Mouse (Mus musculus) limb, embryonic 14.5 days (tissue): Measurements from ENCODE around the gene Boll. TPM values are rescaled to one million over a fixed set of nuclear protein-coding genes. Genes with fewer than 3 reads are reported as not detected.
A peak's percentile ranks its signal among the peaks of the same experiment; 100 is the strongest.

Experiments used
- ATAC-seq: fragments of 200-750 bp; cut with Nextera tagmentation; 2 replicates; pipeline ENCODE4 v1.8.0; 2017; ENCODE audit warnings: low read depth, moderate number of reproducible peaks, moderate TSS enrichment; ENCODE audit not compliant: low FRiP score
- DNase-seq: peaks from one replicate; pipeline ENCODE4 v3.0.0-alpha.2; 2015; ENCODE audit warnings: low spot score
- H3K27ac ChIP-seq: fragments of 300-500 bp; sonication (generic); replicated peaks from 2 replicates; pipeline ENCODE4 v1.5.1; 2014; ENCODE audit warnings: low read depth, mild to moderate bottlenecking, low read length, moderate library complexity, mixed read lengths
- H3K27me3 ChIP-seq: fragments of 300-500 bp; sonication (generic); 2 replicates; pipeline ENCODE4 v1.6.1; 2014; ENCODE audit warnings: low read length, mixed read lengths; ENCODE audit not compliant: control insufficient read depth, insufficient read depth
- H3K36me3 ChIP-seq: fragments of 300-500 bp; sonication (generic); 2 replicates; pipeline ENCODE4 v1.6.1; 2014; ENCODE audit warnings: mild to moderate bottlenecking, low read length, moderate library complexity, mixed read lengths; ENCODE audit not compliant: control insufficient read depth, insufficient read depth
- H3K4me1 ChIP-seq: fragments of 300-500 bp; sonication (generic); 2 replicates; pipeline ENCODE4 v1.6.1; 2014; ENCODE audit warnings: antibody characterized with exemption, low read length, mixed read lengths; ENCODE audit not compliant: control insufficient read depth, insufficient read depth
- H3K4me2 ChIP-seq: fragments of 300-500 bp; sonication (generic); replicated peaks from 2 replicates; pipeline ENCODE4 v1.6.1; 2014; ENCODE audit warnings: low read depth, mild to moderate bottlenecking, low read length, moderate library complexity; ENCODE audit not compliant: severe bottlenecking
- H3K4me3 ChIP-seq: fragments of 300-500 bp; sonication (generic); replicated peaks from 2 replicates; pipeline ENCODE4 v1.5.1; 2014; ENCODE audit warnings: low read length
- H3K9ac ChIP-seq: fragments of 300-500 bp; sonication (generic); 2 replicates; pipeline ENCODE4 v1.6.1; 2014; ENCODE audit warnings: mild to moderate bottlenecking, low read depth, low read length, moderate library complexity; ENCODE audit not compliant: severe bottlenecking
- H3K9me3 ChIP-seq: fragments of 300-500 bp; sonication (generic); 2 replicates; pipeline ENCODE4 v1.6.1; 2016; ENCODE audit warnings: low read length; ENCODE audit not compliant: control insufficient read depth
- POLR2A ChIP-seq: fragments of 200-500 bp; IDR thresholded peaks from 2 replicates; pipeline ENCODE4 v1.8.0; 2012; ENCODE audit warnings: inconsistent platforms, mild to moderate bottlenecking, moderate library complexity, borderline replicate concordance; ENCODE audit not compliant: insufficient read depth, insufficient read length; ENCODE audit errors: extremely low read depth
- whole genome bisulfite sequencing: fragments of 180-500 bp; shearing (Covaris S2); extraction: QIAGEN DNeasy Blood & Tissue Kit; methylation state at CpG from one replicate; pipeline ENCODE4 v1.1.7; 2014; 5-methylcytosine and 5-hydroxymethylcytosine counted together
- polyA plus RNA-seq, 2 experiments: library from polyadenylated mRNA; depleted of rRNA in 1 of 2; stranded (reverse) in 1 of 2; unstranded in 1 of 2; fragments of >200 nt; fragmentation: Nextera tagmentation in 1 of 2; extraction: Ambion mirVana in 1 of 2; gene quantifications; 2 replicates each; pipeline versions ENCODE4 v1.2.1 to v1.2.3; 2012 to 2014

The Boll gene
- polyA plus RNA-seq, 2 experiments: 0.24 to 0.99 TPM

- no peaks in the 10 kb centered on the region for H3K9me3 ChIP-seq
- 19% methylated on average over 13 of the region's 13 CpGs for WGBS
- DNase-seq: no peak
- H3K4me2 ChIP-seq: peak overlapping the region; percentile 87
- H3K9ac ChIP-seq: peak overlapping the region; percentile 67
- H3K4me3 ChIP-seq: peak overlapping the region; percentile 73
- H3K27me3 ChIP-seq: no peaks in the 10 kb centered on the region
- no peak for ATAC-seq
- peaks cover 14% of the 10 kb centered on the region for H3K4me1 ChIP-seq
- no peak overlapping the region for H3K27ac ChIP-seq
- no peak for TF ChIP-seq POLR2A
- no peaks in the 10 kb centered on the region for H3K36me3 ChIP-seq
Measured at GRCm38 (mm10) chr1:55238496-55238895, 124.8 kb downstream of the Boll start.

- DNase-seq (no peak), ATAC-seq (peak; percentile 35; the same call in 1 of the 2 replicates)
- WGBS: 0% methylated on average over 23 of the region's 23 CpGs
- peak overlapping the region; percentile 67 for H3K9ac ChIP-seq
- no peak overlapping the region for H3K27ac ChIP-seq
- peak overlapping the region; percentile 73 for H3K4me3 ChIP-seq
- peaks cover 14% of the 10 kb centered on the region for H3K4me1 ChIP-seq
- H3K4me2 ChIP-seq: peak overlapping the region; percentile 87
- H3K9me3 ChIP-seq: no peaks in the 10 kb centered on the region
- H3K27me3 ChIP-seq: no peaks in the 10 kb centered on the region
- no peak for TF ChIP-seq POLR2A
- no peaks in the 10 kb centered on the region for H3K36me3 ChIP-seq
Measured at GRCm38 (mm10) chr1:55237643-55238161, 125.6 kb downstream of the Boll start.

DNA sequence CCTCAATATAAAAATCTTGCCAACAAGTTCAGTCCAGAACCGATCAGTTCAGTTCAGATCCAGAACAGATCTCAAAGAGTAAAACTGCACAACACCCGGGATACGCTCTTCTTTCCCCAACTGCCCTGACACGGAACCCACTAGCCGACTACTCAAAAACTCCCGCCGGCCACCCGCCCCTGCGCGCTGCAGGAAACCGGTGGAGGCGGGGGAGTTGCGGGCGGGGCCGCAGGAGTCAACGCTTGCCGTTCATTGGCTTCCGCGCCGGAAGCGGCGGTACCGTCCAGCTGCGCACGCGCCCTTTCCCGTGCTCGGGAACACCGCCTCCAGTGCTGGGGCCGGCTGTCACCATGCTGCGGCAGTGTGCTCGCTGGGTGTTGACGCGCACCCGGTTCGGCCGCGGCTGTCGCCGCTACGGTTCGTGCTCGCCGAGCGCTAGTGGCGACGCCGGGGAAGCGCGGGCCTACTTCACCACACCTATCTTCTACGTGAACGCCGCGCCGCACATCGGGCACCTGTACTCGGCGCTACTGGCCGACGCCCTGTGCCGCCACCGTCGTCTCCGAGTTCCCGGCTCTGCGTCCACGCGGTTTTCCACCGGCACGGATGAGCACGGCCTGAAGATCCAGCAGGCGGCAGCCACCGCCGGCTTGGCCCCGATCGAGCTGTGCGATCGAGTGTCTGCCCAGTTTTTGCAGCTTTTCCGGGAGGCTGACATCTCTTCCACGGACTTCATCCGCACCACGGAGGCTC is 126.2 kb downstream of the Boll start, which contains the start of gene Mars2:
Gene Mars2, plus strand, starts transcription at position 288 of the 753 bp plus-strand sequence.
- H3K9me3 ChIP-seq: no peaks in the 10 kb centered on the region
- peak; percentile 98 for ATAC-seq

GRCm38 (mm10) chr1:55236487-55236886 is 126.8 kb downstream of the Boll start:
- peak overlapping the region; percentile 43; the same call in 1 of the 2 replicates for H3K9ac ChIP-seq
- peak overlapping the region; percentile 87 for H3K4me2 ChIP-seq
- peak overlapping the region; percentile 73 for H3K4me3 ChIP-seq
- no peaks in the 10 kb centered on the region for H3K36me3 ChIP-seq
- no peak overlapping the region for H3K27ac ChIP-seq
- no peak for DNase-seq
- WGBS: 33% methylated on average over 5 of the region's 5 CpGs
- no peak for ATAC-seq
- peaks cover 14% of the 10 kb centered on the region for H3K4me1 ChIP-seq
- H3K27me3 ChIP-seq: no peaks in the 10 kb centered on the region
- TF ChIP-seq POLR2A: no peak
- H3K9me3 ChIP-seq: no peaks in the 10 kb centered on the region

More for the DNA sequence above, 126.2 kb downstream of the Boll start, which contains the start of gene Mars2:
- Histone ChIP-seq H3K36me3 (no peaks in the 10 kb centered on the region), H3K4me3 (peak within 1 kb of the TSS; percentile 73), H3K27ac (no peak within 1 kb of the TSS), H3K27me3 (no peaks in the 10 kb centered on the region), H3K4me1 (peaks cover 14% of the 10 kb centered on the region), H3K9ac (peak within 1 kb of the TSS; percentile 67), H3K4me2 (peak within 1 kb of the TSS; percentile 87)
- WGBS: under 1% methylated on average over 70 of the region's 82 CpGs
- 0 out of 2 replicates have a peak, but pooled peaks have one; percentile 56 for TF ChIP-seq POLR2A
- peak; percentile 95 for DNase-seq

- ATAC-seq: no peak
- no peaks in the 10 kb centered on the region for H3K9me3 ChIP-seq
- H3K4me3 ChIP-seq: no peak overlapping the region
- no peaks in the 10 kb centered on the region for H3K27me3 ChIP-seq
- H3K4me2 ChIP-seq: no peak overlapping the region
- H3K27ac ChIP-seq: no peak overlapping the region
- H3K9ac ChIP-seq: no peak overlapping the region
- peaks cover 14% of the 10 kb centered on the region for H3K4me1 ChIP-seq
- no peak for TF ChIP-seq POLR2A
- no peak for DNase-seq
- WGBS: 51% methylated on average over 16 of the region's 16 CpGs
- no peaks in the 10 kb centered on the region for H3K36me3 ChIP-seq
Measured at GRCm38 (mm10) chr1:55234910-55235520, 128.3 kb downstream of the Boll start.
